Mouse (Mus musculus) effector memory CD4-positive, alpha-beta T cell, adult 7 months (primary cell): ENCODE data around the gene Fst. TPM values are rescaled to one million over a fixed set of nuclear protein-coding genes. Genes with fewer than 3 reads are reported as not detected.

Source experiments
- polyA plus RNA-seq: library from polyadenylated mRNA; unstranded; fragments of 100-300 nt; shearing (Covaris generic); gene quantifications from one replicate; pipeline ENCODE4 v1.2.1, GENCODE M21; 2017

Gene Fst
- 1.9 TPM for polyA plus RNA-seq

GRCm38 (mm10) chr13:114458886-114459700 is at the start of gene Fst:
Gene Fst, minus strand, starts transcription at chr13:114458951.

Other genes starting within 250 kb of the Fst start
- 128 TPM for gene Ndufs4, start 70.7 kb downstream of the Fst start, polyA plus RNA-seq